Comparison of ENCODE assay signal across 7 mouse cellular contexts in the genomic region with DNA sequence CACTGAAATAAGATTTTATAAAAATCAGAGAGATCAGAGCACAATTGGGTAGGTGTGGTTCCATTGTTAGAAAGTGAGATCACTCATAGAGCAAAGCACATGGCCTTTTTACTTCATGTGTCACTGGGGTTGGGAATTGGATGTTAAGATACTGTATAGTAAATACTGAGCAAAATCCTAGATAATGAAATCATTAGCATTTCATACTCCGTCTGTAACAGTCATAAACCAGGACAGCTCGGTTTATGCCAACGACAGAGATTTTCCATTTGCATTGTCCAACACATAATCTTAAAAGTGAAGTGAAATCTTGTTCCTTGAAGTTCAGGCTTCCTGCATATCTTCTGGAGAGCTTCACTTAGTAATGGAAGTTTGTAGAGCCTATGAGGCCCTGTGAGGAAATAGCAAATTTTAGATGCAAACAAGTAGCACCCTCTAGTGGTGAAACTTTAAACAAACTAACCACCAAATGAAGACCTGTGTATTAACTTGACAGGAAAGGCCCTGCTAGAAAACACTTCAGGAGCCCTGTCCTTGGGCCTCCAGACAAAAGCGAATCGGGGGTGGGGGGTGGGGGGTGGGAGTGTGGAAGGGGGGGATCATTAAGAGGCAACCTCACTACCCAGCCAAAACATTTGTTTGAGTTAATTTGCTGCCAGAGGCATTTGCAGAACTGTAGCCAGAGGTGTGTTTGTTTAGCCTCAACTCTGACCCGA.
DNase-seq lines count a peak whose midpoint lies in the region; ATAC-seq and TF ChIP-seq lines count a peak whose summit lies in the region.

No protein-coding gene starts in this region.

- intact Hi-C loops in left cerebral cortex, postnatal 25 days (cut with DNase I) = loop anchor here (1.0 kb wide), 1 partner anchor 157 kb away; no protein-coding TSS in a partner anchor

- peaks cover 18% of the 10 kb centered on the region for H3K4me1 ChIP-seq in limb, embryonic 13.5 days

- TF ChIP-seq POLR2A in brain, embryonic 14.5 days (IDR thresholded peaks at IDR 0.05; ENCODE audit: borderline replicate concordance, extremely low read depth, insufficient read depth, insufficient read length, poor library complexity, severe bottlenecking) = no peak

- 38% methylated on average over 6 of the region's 6 CpGs for WGBS in limb, embryonic 13.5 days

- H3K9ac ChIP-seq in limb, embryonic 13.5 days = no peak overlapping the region

- peak; percentile 27; the same call in 1 of the 2 replicates for TF ChIP-seq CTCF in brain, embryonic 14.5 days (IDR thresholded peaks at IDR 0.05; ENCODE audit: borderline replicate concordance, extremely low read depth, insufficient read depth, insufficient read length)

- no peaks in the 10 kb centered on the region for H3K36me3 ChIP-seq in limb, embryonic 13.5 days

- ATAC-seq in limb, embryonic 13.5 days (ENCODE audit: low FRiP score, low read depth) = peak; percentile 72
- no peak for ATAC-seq in megakaryocyte, adult 5-6 weeks (ENCODE audit: poor library complexity, severe bottlenecking)

- peak; percentile 37 to 71 for DNase-seq in left cerebral cortex, postnatal 25 days (ENCODE audit: low spot score in 2 of 2)
- DNase-seq in left cerebral cortex, adult 18-20 months (ENCODE audit: low spot score in 2 of 2) = no peak
- DNase-seq in brain, embryonic 14.5 days (ENCODE audit: low read depth) = peak; percentile 84
- DNase-seq in fibroblast of lung, adult 2 months (ENCODE audit: low read depth) = peak; percentile 26
- DNase-seq in retina, postnatal 7 days (ENCODE audit: low read depth, low spot score) = peak; percentile 30

- peak overlapping the region; percentile 39; the same call in 1 of the 2 replicates for H3K27ac ChIP-seq in limb, embryonic 13.5 days

- H3K4me2 ChIP-seq in limb, embryonic 13.5 days (replicated peaks) = no peak overlapping the region

- no peak overlapping the region for H3K4me3 ChIP-seq in limb, embryonic 13.5 days

- no peaks in the 10 kb centered on the region for H3K9me3 ChIP-seq in limb, embryonic 13.5 days

- H3K27me3 ChIP-seq in limb, embryonic 13.5 days = no peaks in the 10 kb centered on the region

Comparison
In these comparisons a context has a peak if more than half of its experiments do, and no peak if none do; other contexts are left out.
1. DNase-seq: peak in left cerebral cortex, postnatal 25 days (2 of 2), brain, embryonic 14.5 days (single experiment), fibroblast of lung, adult 2 months (single experiment) and retina, postnatal 7 days (single experiment); none in left cerebral cortex, adult 18-20 months (0 of 2).